27 mouse cellular contexts compared by ENCODE assay signal in genomic region chr4:45533436-45533940, GRCm38 (mm10). TPM values are rescaled to one million over a fixed set of nuclear protein-coding genes. Genes with fewer than 3 reads are reported as not detected.
DNase-seq lines count a peak whose midpoint lies in the region; ATAC-seq and TF ChIP-seq lines count a peak whose summit lies in the region.
"Had no signal": no experiment of that assay in that cellular context is flagged by ENCODE, and none has a peak within 500 bp of the region (broad histone marks: within the 10 kb centered on the region; RNA-seq: fewer than 3 reads in every experiment).

No protein-coding gene starts in this region.

- H3K27ac ChIP-seq in heart, adult 2 months, result no peak overlapping the region
- peak overlapping the region; percentile 86; the same call in 1 of the 2 replicates for H3K27ac ChIP-seq in embryonic facial prominence, embryonic 14.5 days (replicated peaks; ENCODE audit: low read depth, low read length)
- H3K27ac ChIP-seq: forebrain, embryonic 10.5 days; hindbrain, embryonic 12.5 days had no signal

- DNase-seq in cerebellum, postnatal 10 days, result peak; percentile 69 to 84
- no peak for DNase-seq in cerebellum, adult 9-10 months
- DNase-seq in heart, adult 2 months, result peak; percentile 15 to 22
- DNase-seq in heart, adult 9 months (ENCODE audit: low spot score in 2 of 2), result no peak
- DNase-seq in kidney, adult 9 months, result peak; percentile 9
- DNase-seq in kidney, postnatal 10 days, result no peak
- no peak for DNase-seq in embryonic facial prominence, embryonic 14.5 days (ENCODE audit: low spot score)
- DNase-seq in urinary bladder, postnatal 14 days (ENCODE audit: low spot score), result no peak
- DNase-seq: adrenal gland, adult 8-10 months; adrenal gland, postnatal 36 days; B cell, adult 2 months; cerebellum, adult 8-10 months; embryo, embryonic 11 days; gastrocnemius, adult 2 months; gastrocnemius, postnatal 25 days; heart, postnatal 36 days had no signal

- no peaks in the 10 kb centered on the region for H3K9me3 ChIP-seq in embryonic facial prominence, embryonic 14.5 days (ENCODE audit: control insufficient read depth, low read length)
- H3K9me3 ChIP-seq: embryonic facial prominence, embryonic 12.5 days; forebrain, embryonic 10.5 days; heart, embryonic 15.5 days; hindbrain, embryonic 12.5 days had no signal

- H3K36me3 ChIP-seq in heart, adult 2 months (ENCODE audit: control insufficient read depth, insufficient read depth, low read length), result no peaks in the 10 kb centered on the region
- no peaks in the 10 kb centered on the region for H3K36me3 ChIP-seq in embryonic facial prominence, embryonic 14.5 days (ENCODE audit: control insufficient read depth, insufficient read depth, low read length)
- H3K36me3 ChIP-seq: embryonic facial prominence, embryonic 12.5 days; forebrain, embryonic 10.5 days; G1E; heart, embryonic 15.5 days; hindbrain, embryonic 12.5 days had no signal

- intact Hi-C loops in heart, adult 2 months (cut with DNase I), result loop anchor here (5.0 to 10.0 kb wide), 3 partner anchors 96 to 519 kb away; partner anchors contain the start of genes Polr1e, Tomm5 and Zbtb5

- H3K27me3 ChIP-seq in heart, adult 2 months (ENCODE audit: control insufficient read depth, insufficient read depth, low read length), result no peaks in the 10 kb centered on the region
- H3K27me3 ChIP-seq in embryonic facial prominence, embryonic 14.5 days (replicated peaks; ENCODE audit: control insufficient read depth, insufficient read depth, low read length), result no peaks in the 10 kb centered on the region
- H3K27me3 ChIP-seq: embryonic facial prominence, embryonic 12.5 days; heart, embryonic 15.5 days had no signal

- no peak overlapping the region for H3K4me3 ChIP-seq in heart, adult 2 months
- no peak overlapping the region for H3K4me3 ChIP-seq in embryonic facial prominence, embryonic 14.5 days (ENCODE audit: low read depth, low read length)
- H3K4me3 ChIP-seq: embryonic facial prominence, embryonic 12.5 days; erythroblast, embryonic 14.5 days; forebrain, embryonic 10.5 days; gastrocnemius, adult 2 months; heart, embryonic 15.5 days; hindbrain, embryonic 12.5 days had no signal

- no peak for TF ChIP-seq POLR2A in heart, adult 2 months (IDR thresholded peaks at IDR 0.05; ENCODE audit: insufficient read depth, low read depth, low read length)

- H3K4me2 ChIP-seq in embryonic facial prominence, embryonic 14.5 days (ENCODE audit: low read depth, low read length), result no peak overlapping the region
- H3K4me2 ChIP-seq: heart, embryonic 15.5 days; hindbrain, embryonic 12.5 days had no signal

- TF ChIP-seq CTCF in heart, adult 2 months (IDR thresholded peaks at IDR 0.05), result no peak

- H3K79me2 ChIP-seq in heart, adult 2 months (replicated peaks; ENCODE audit: control insufficient read depth, insufficient read depth, low read length), result no peaks in the 10 kb centered on the region

- TF ChIP-seq EP300 in heart, adult 2 months (IDR thresholded peaks at IDR 0.05; ENCODE audit: insufficient read depth, low read depth, low read length), result no peak

- H3K9ac ChIP-seq in heart, adult 2 months (ENCODE audit: low read depth, low read length), result no peak overlapping the region
- H3K9ac ChIP-seq in embryonic facial prominence, embryonic 14.5 days (ENCODE audit: low read depth, low read length), result no peak overlapping the region
- H3K9ac ChIP-seq: embryonic facial prominence, embryonic 12.5 days; heart, embryonic 15.5 days; hindbrain, embryonic 12.5 days had no signal

- ATAC-seq in embryonic facial prominence, embryonic 14.5 days (ENCODE audit: low read depth), result no peak
- ATAC-seq: CD4-positive, CD25-positive, alpha-beta regulatory T cell, adult 4 months; forebrain, embryonic 14.5 days; hindbrain, embryonic 16.5 days; inflammation-experienced regulatory T-cells, adult 6 months; intestine, postnatal 0 days had no signal

- 27% methylated on average over 1 of the region's 1 CpGs for WGBS in heart, adult 2 months
- WGBS in embryonic facial prominence, embryonic 14.5 days, result 48% methylated on average over 1 of the region's 1 CpGs

- H3K4me1 ChIP-seq in heart, adult 2 months (ENCODE audit: control insufficient read depth, insufficient read depth, low read length), result peaks cover 4% of the 10 kb centered on the region; the same call in 1 of the 2 replicates
- peaks cover 20% of the 10 kb centered on the region for H3K4me1 ChIP-seq in embryonic facial prominence, embryonic 14.5 days (ENCODE audit: control insufficient read depth, insufficient read depth, low read length)

RNA-seq across cellular contexts. Expression of gene Shb, which starts 1.2 kb away (rescaled TPM):
- 10 to 100 TPM; 27.2 to 43.0 TPM for total RNA-seq in heart, adult 2 months (2021)
- polyA plus RNA-seq in heart, adult 2 months (2012; rRNA removed), result 19.2 and 19.4 TPM in 2 replicates
- 9.7 and 11.3 TPM in 2 replicates for polyA plus RNA-seq in embryonic facial prominence, embryonic 14.5 days (2014; fragmentation: Nextera tagmentation; extraction: Ambion mirVana)
- total RNA-seq: G1E had no signal
- polyA plus RNA-seq: G1E had no signal

Comparison
In these comparisons a context has a peak if more than half of its experiments do, and no peak if none do; other contexts are left out.
1. DNase-seq: peak in cerebellum, postnatal 10 days (2 of 2), heart, adult 2 months (2 of 2) and kidney, adult 9 months (single experiment); none in cerebellum, adult 9-10 months (single experiment), heart, adult 9 months (0 of 2), kidney, postnatal 10 days (single experiment), embryonic facial prominence, embryonic 14.5 days (single experiment) and urinary bladder, postnatal 14 days (single experiment).